14 mouse cellular contexts compared by ENCODE assay signal in genomic region chr8:119914161-119914560, GRCm38 (mm10). TPM values are rescaled to one million over a fixed set of nuclear protein-coding genes. Genes with fewer than 3 reads are reported as not detected.
DNase-seq lines count a peak whose midpoint lies in the region; ATAC-seq and TF ChIP-seq lines count a peak whose summit lies in the region.
"Had no signal": no experiment of that assay in that cellular context is flagged by ENCODE, and none has a peak within 500 bp of the region (broad histone marks: within the 10 kb centered on the region; RNA-seq: fewer than 3 reads in every experiment).

No protein-coding gene starts in this region.

- H3K4me2 ChIP-seq in forebrain, embryonic 13.5 days, result no peak overlapping the region
- no peak overlapping the region for H3K4me2 ChIP-seq in forebrain, postnatal 0 days (ENCODE audit: low read depth)
- H3K4me2 ChIP-seq in midbrain, embryonic 11.5 days, result no peak overlapping the region
- no peak overlapping the region for H3K4me2 ChIP-seq in midbrain, embryonic 15.5 days
- H3K4me2 ChIP-seq: embryonic facial prominence, embryonic 12.5 days; hindbrain, embryonic 15.5 days; midbrain, embryonic 12.5 days had no signal

- peaks cover 51% of the 10 kb centered on the region for H3K4me1 ChIP-seq in forebrain, embryonic 13.5 days
- H3K4me1 ChIP-seq in forebrain, postnatal 0 days (ENCODE audit: insufficient read depth), result peaks cover 26% of the 10 kb centered on the region
- H3K4me1 ChIP-seq in midbrain, embryonic 11.5 days (ENCODE audit: control insufficient read depth, insufficient read depth, low read length), result peaks cover 37% of the 10 kb centered on the region
- peaks cover 52% of the 10 kb centered on the region for H3K4me1 ChIP-seq in midbrain, embryonic 15.5 days

- no peak overlapping the region for H3K27ac ChIP-seq in forebrain, embryonic 13.5 days
- no peak overlapping the region for H3K27ac ChIP-seq in forebrain, postnatal 0 days (ENCODE audit: low read depth, low read length)
- no peak overlapping the region for H3K27ac ChIP-seq in midbrain, embryonic 11.5 days (ENCODE audit: low read depth, low read length)
- H3K27ac ChIP-seq in midbrain, embryonic 15.5 days, result no peak overlapping the region
- no peak overlapping the region for H3K27ac ChIP-seq in layer of hippocampus, adult 2 months
- H3K27ac ChIP-seq: embryonic facial prominence, embryonic 12.5 days; hindbrain, embryonic 15.5 days; midbrain, embryonic 12.5 days had no signal

- no peak for TF ChIP-seq CTCF in forebrain, postnatal 0 days (IDR thresholded peaks at IDR 0.05; ENCODE audit: low read depth)
- no peak for TF ChIP-seq CTCF in layer of hippocampus, adult 2 months (conservative IDR thresholded peaks at IDR 0.05)

- no peaks in the 10 kb centered on the region; the same call in 1 of the 2 replicates for H3K36me3 ChIP-seq in forebrain, embryonic 13.5 days (ENCODE audit: poor library complexity, severe bottlenecking)
- H3K36me3 ChIP-seq in forebrain, postnatal 0 days (ENCODE audit: insufficient read depth), result peaks cover 4% of the 10 kb centered on the region; the same call in 1 of the 2 replicates
- no peaks in the 10 kb centered on the region for H3K36me3 ChIP-seq in midbrain, embryonic 11.5 days (ENCODE audit: control insufficient read depth, insufficient read depth, low read length)
- H3K36me3 ChIP-seq in midbrain, embryonic 15.5 days (replicated peaks), result no peaks in the 10 kb centered on the region
- H3K36me3 ChIP-seq: hindbrain, embryonic 15.5 days had no signal

- 54% methylated on average over 2 of the region's 2 CpGs for WGBS in forebrain, embryonic 13.5 days
- WGBS in forebrain, postnatal 0 days, result 44% methylated on average over 2 of the region's 2 CpGs
- WGBS in midbrain, embryonic 11.5 days, result 67% methylated on average over 2 of the region's 2 CpGs
- 43% methylated on average over 2 of the region's 2 CpGs for WGBS in midbrain, embryonic 15.5 days

- no peaks in the 10 kb centered on the region for H3K9me3 ChIP-seq in forebrain, embryonic 13.5 days (replicated peaks)
- no peaks in the 10 kb centered on the region for H3K9me3 ChIP-seq in forebrain, postnatal 0 days (ENCODE audit: low read length)
- H3K9me3 ChIP-seq in midbrain, embryonic 11.5 days (ENCODE audit: control insufficient read depth, low read length), result no peaks in the 10 kb centered on the region
- H3K9me3 ChIP-seq in midbrain, embryonic 15.5 days, result no peaks in the 10 kb centered on the region
- H3K9me3 ChIP-seq: embryonic facial prominence, embryonic 12.5 days; hindbrain, embryonic 15.5 days; midbrain, embryonic 12.5 days had no signal

- DNase-seq in forebrain, postnatal 0 days, result no peak
- DNase-seq in midbrain, embryonic 11.5 days (ENCODE audit: low spot score, missing footprints), result no peak
- DNase-seq in kidney, adult 9 months, result peak; percentile 80
- DNase-seq in naive thymus-derived CD4-positive, alpha-beta T cell, adult 2 months (ENCODE audit: low read depth), result peak; percentile 48
- no peak for DNase-seq in layer of hippocampus, adult 2 months (ENCODE audit: low spot score in 2 of 2)
- DNase-seq: B cell, adult 2 months; gastrocnemius, postnatal 25 days; right cerebral cortex, postnatal 14 days had no signal

- ATAC-seq in forebrain, embryonic 13.5 days, result no peak
- no peak for ATAC-seq in forebrain, postnatal 0 days
- ATAC-seq in midbrain, embryonic 11.5 days (ENCODE audit: low FRiP score), result no peak
- ATAC-seq in midbrain, embryonic 15.5 days (replicated peaks), result no peak
- ATAC-seq in megakaryocyte, adult 5-6 weeks (ENCODE audit: poor library complexity, severe bottlenecking), result no peak

- no peaks in the 10 kb centered on the region for H3K27me3 ChIP-seq in forebrain, embryonic 13.5 days
- H3K27me3 ChIP-seq in forebrain, postnatal 0 days (ENCODE audit: insufficient read depth, low read length), result no peaks in the 10 kb centered on the region
- no peaks in the 10 kb centered on the region for H3K27me3 ChIP-seq in midbrain, embryonic 11.5 days (ENCODE audit: control insufficient read depth, insufficient read depth, low read length)
- no peaks in the 10 kb centered on the region for H3K27me3 ChIP-seq in midbrain, embryonic 15.5 days (replicated peaks)
- H3K27me3 ChIP-seq: embryonic facial prominence, embryonic 12.5 days; hindbrain, embryonic 15.5 days had no signal

- 0 out of 2 replicates have a peak overlapping the region, but pooled peaks have one; percentile 5 for H3K9ac ChIP-seq in forebrain, embryonic 13.5 days
- H3K9ac ChIP-seq in forebrain, postnatal 0 days, result no peak overlapping the region
- H3K9ac ChIP-seq in midbrain, embryonic 11.5 days (ENCODE audit: low read length), result 0 out of 2 replicates have a peak overlapping the region, but pooled peaks have one; percentile 16
- no peak overlapping the region for H3K9ac ChIP-seq in midbrain, embryonic 15.5 days
- H3K9ac ChIP-seq: embryonic facial prominence, embryonic 12.5 days; hindbrain, embryonic 15.5 days; midbrain, embryonic 12.5 days had no signal

- no peak overlapping the region for H3K4me3 ChIP-seq in forebrain, embryonic 13.5 days
- no peak overlapping the region for H3K4me3 ChIP-seq in forebrain, postnatal 0 days (ENCODE audit: low read depth, low read length)
- no peak overlapping the region for H3K4me3 ChIP-seq in midbrain, embryonic 11.5 days (ENCODE audit: low read depth, low read length)
- H3K4me3 ChIP-seq in midbrain, embryonic 15.5 days, result no peak overlapping the region
- no peak overlapping the region for H3K4me3 ChIP-seq in layer of hippocampus, adult 2 months
- H3K4me3 ChIP-seq: embryonic facial prominence, embryonic 12.5 days; hindbrain, embryonic 15.5 days; midbrain, embryonic 12.5 days had no signal

RNA-seq across cellular contexts. Expression of gene Gm20388, which starts 3.5 kb away (rescaled TPM):
- polyA plus RNA-seq in forebrain, embryonic 13.5 days (2015; fragmentation: Nextera tagmentation; extraction: Ambion mirVana), result 5.6 and 13.1 TPM in 2 replicates
- 43.2 and 51.3 TPM in 2 replicates for total RNA-seq in forebrain, postnatal 0 days (2014; rRNA removed)
- polyA plus RNA-seq in forebrain, postnatal 0 days (2015; fragmentation: Nextera tagmentation; extraction: Ambion mirVana), result not detected in 2 replicates
- 3.0 TPM in 1 of 2 replicates, not detected in the other for polyA plus RNA-seq in midbrain, embryonic 11.5 days (2014; fragmentation: Nextera tagmentation; extraction: Ambion mirVana)
- polyA plus RNA-seq in midbrain, embryonic 15.5 days (2015; fragmentation: Nextera tagmentation; extraction: Ambion mirVana), result 5.6 TPM in 1 of 2 replicates, not detected in the other
- total RNA-seq in megakaryocyte, adult 5-6 weeks (2015), result 7.6 and 12.8 TPM in 2 replicates
- total RNA-seq in megakaryocyte, adult 5-6 weeks (2017), result 10.6 and 15.5 TPM in 2 replicates
- total RNA-seq in layer of hippocampus, adult 2 months (2021), result 1 to 10 TPM; 2.2 to 7.6 TPM
- polyA plus RNA-seq: embryonic facial prominence, embryonic 12.5 days; midbrain, embryonic 12.5 days had no signal

RNA-seq across cellular contexts. Expression of gene Usp10, which starts 4.0 kb away (rescaled TPM):
- polyA plus RNA-seq in forebrain, embryonic 13.5 days (2015; fragmentation: Nextera tagmentation; extraction: Ambion mirVana), result 133 and 161 TPM in 2 replicates
- total RNA-seq in forebrain, postnatal 0 days (2014; rRNA removed), result 68.1 and 77.3 TPM in 2 replicates
- 89.6 and 106 TPM in 2 replicates for polyA plus RNA-seq in forebrain, postnatal 0 days (2015; fragmentation: Nextera tagmentation; extraction: Ambion mirVana)
- 150 and 152 TPM in 2 replicates for polyA plus RNA-seq in midbrain, embryonic 11.5 days (2014; fragmentation: Nextera tagmentation; extraction: Ambion mirVana)
- polyA plus RNA-seq in midbrain, embryonic 15.5 days (2015; fragmentation: Nextera tagmentation; extraction: Ambion mirVana), result 151 and 155 TPM in 2 replicates
- total RNA-seq in megakaryocyte, adult 5-6 weeks (2015), result 24.9 and 31.9 TPM in 2 replicates
- 13.3 and 20.1 TPM in 2 replicates for total RNA-seq in megakaryocyte, adult 5-6 weeks (2017)
- 10 to 100 TPM; 93.6 to 98.1 TPM for total RNA-seq in layer of hippocampus, adult 2 months (2021)

RNA-seq across cellular contexts. Expression of gene Klhl36, which starts 52.1 kb away (rescaled TPM):
- polyA plus RNA-seq in forebrain, embryonic 13.5 days (2015; fragmentation: Nextera tagmentation; extraction: Ambion mirVana), result 10.8 and 12.6 TPM in 2 replicates
- total RNA-seq in forebrain, postnatal 0 days (2014; rRNA removed), result 18.7 and 23.0 TPM in 2 replicates
- 18.0 and 20.3 TPM in 2 replicates for polyA plus RNA-seq in forebrain, postnatal 0 days (2015; fragmentation: Nextera tagmentation; extraction: Ambion mirVana)
- polyA plus RNA-seq in midbrain, embryonic 11.5 days (2014; fragmentation: Nextera tagmentation; extraction: Ambion mirVana), result 8.2 and 10.2 TPM in 2 replicates
- polyA plus RNA-seq in midbrain, embryonic 15.5 days (2015; fragmentation: Nextera tagmentation; extraction: Ambion mirVana), result 18.3 and 20.2 TPM in 2 replicates
- total RNA-seq in megakaryocyte, adult 5-6 weeks (2015), result 2.7 and 5.5 TPM in 2 replicates
- 8.5 and 9.2 TPM in 2 replicates for total RNA-seq in megakaryocyte, adult 5-6 weeks (2017)
- total RNA-seq in layer of hippocampus, adult 2 months (2021), result 1 to 10 TPM; 7.7 to 8.4 TPM

Comparison
In these comparisons a context has a peak if more than half of its experiments do, and no peak if none do; other contexts are left out.
1. H3K9ac ChIP-seq: peak in forebrain, embryonic 13.5 days (single experiment) and midbrain, embryonic 11.5 days (single experiment); none in forebrain, postnatal 0 days (single experiment) and midbrain, embryonic 15.5 days (single experiment).
2. DNase-seq: peak in kidney, adult 9 months (single experiment) and naive thymus-derived CD4-positive, alpha-beta T cell, adult 2 months (single experiment); none in forebrain, postnatal 0 days (single experiment), midbrain, embryonic 11.5 days (single experiment) and layer of hippocampus, adult 2 months (0 of 2).